Mouse (Mus musculus) macrophage (primary cell): Measurements from ENCODE around the gene Nup35. TPM values are rescaled to one million over a fixed set of nuclear protein-coding genes. Genes with fewer than 3 reads are reported as not detected.

ENCODE experiments used
- H3K27ac ChIP-seq: fragments of 350-480 bp; formaldehyde crosslinking; 2 replicates; pipeline ENCODE4 v1.9.0; 2021
- H3K36me3 ChIP-seq: fragments of 350-480 bp; formaldehyde crosslinking; 2 replicates; pipeline ENCODE4 v1.9.0; 2021; ENCODE audit errors: inconsistent target
- H3K4me3 ChIP-seq: fragments of 350-480 bp; formaldehyde crosslinking; 2 replicates; pipeline ENCODE4 v1.9.0; 2021; ENCODE audit errors: inconsistent target
- H3K79me2 ChIP-seq: fragments of 350-480 bp; formaldehyde crosslinking; 2 replicates; pipeline ENCODE4 v1.9.0; 2021; ENCODE audit errors: inconsistent target
- WGBS: methylation state at CpG from one replicate; pipeline ENCODE4 v1.1.7; 2026; ENCODE audit warnings: inconsistent platforms; ENCODE audit not compliant: missing documents; 5-methylcytosine and 5-hydroxymethylcytosine counted together
- polyA plus RNA-seq: library from polyadenylated mRNA; stranded (reverse); fragments of 250-400 nt; gene quantifications from 3 replicates; pipeline ENCODE4 v1.2.4, GENCODE M21; 2018; ENCODE audit warnings: inconsistent platforms

The Nup35 gene
- polyA plus RNA-seq, 1 experiment from 2014 or later, result 17.6 TPM

GRCm38 (mm10) chr2:80603771-80604426 lies 13.1 kb upstream of the Nup35 start:
- Histone ChIP-seq H3K36me3 (no peaks in the 10 kb centered on the region), H3K4me3 (no peak overlapping the region), H3K27ac (no peak overlapping the region), H3K79me2 (no peaks in the 10 kb centered on the region)
- WGBS, result 93% methylated on average over 19 of the region's 19 CpGs

GRCm38 (mm10) chr2:80612286-80612685 lies 4.8 kb upstream of the Nup35 start:
- Histone ChIP-seq H3K27ac (no peak overlapping the region), H3K79me2 (no peaks in the 10 kb centered on the region), H3K36me3 (no peaks in the 10 kb centered on the region), H3K4me3 (no peak overlapping the region)
- WGBS, result 69% methylated on average over 1 of the region's 1 CpGs

- 95% methylated on average over 2 of the region's 2 CpGs for WGBS
- Histone ChIP-seq H3K79me2 (no peaks in the 10 kb centered on the region), H3K4me3 (no peak overlapping the region), H3K36me3 (no peaks in the 10 kb centered on the region), H3K27ac (no peak overlapping the region)
These were observed 4.2 kb upstream of the Nup35 start for GRCm38 (mm10) chr2:80612796-80613195.

DNA sequence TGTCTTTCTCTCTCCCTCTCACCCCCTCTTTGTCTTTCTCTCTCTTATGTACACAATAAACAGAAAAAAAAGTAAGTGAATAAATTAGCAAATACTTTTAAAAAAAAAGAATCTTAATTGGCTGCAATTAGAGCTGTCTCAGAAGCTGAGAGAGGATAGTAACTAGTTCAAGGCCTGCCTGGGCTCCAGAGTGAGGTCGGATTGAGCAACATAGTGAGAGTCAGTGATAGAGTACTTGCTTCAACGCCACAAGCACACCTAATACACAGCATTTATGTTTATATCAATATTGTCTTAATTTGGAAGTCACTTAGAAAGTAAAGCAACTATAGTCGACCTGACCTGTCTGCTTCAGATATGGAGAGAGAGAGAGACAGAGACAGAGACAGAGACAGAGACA lies 2.0 kb downstream of the Nup35 start:
- Histone ChIP-seq H3K4me3 (no peak overlapping the region), H3K36me3 (no peaks in the 10 kb centered on the region), H3K27ac (no peak overlapping the region), H3K79me2 (no peaks in the 10 kb centered on the region)
- 100% methylated on average over 3 of the region's 3 CpGs for WGBS

GRCm38 (mm10) chr2:80621921-80622320 lies 4.9 kb downstream of the Nup35 start:
- Histone ChIP-seq H3K27ac (no peak overlapping the region), H3K79me2 (no peaks in the 10 kb centered on the region), H3K36me3 (peaks cover 4% of the 10 kb centered on the region; the same call in 1 of the 2 replicates), H3K4me3 (no peak overlapping the region)
- WGBS, result 97% methylated on average over 3 of the region's 3 CpGs

GRCm38 (mm10) chr2:80624523-80624922 lies 7.5 kb downstream of the Nup35 start:
- peaks cover 4% of the 10 kb centered on the region; the same call in 1 of the 2 replicates for H3K36me3 ChIP-seq
- H3K79me2 ChIP-seq, result no peaks in the 10 kb centered on the region
- no peak overlapping the region for H3K27ac ChIP-seq
- H3K4me3 ChIP-seq, result no peak overlapping the region
- WGBS, result 98% methylated on average over 4 of the region's 4 CpGs

DNA sequence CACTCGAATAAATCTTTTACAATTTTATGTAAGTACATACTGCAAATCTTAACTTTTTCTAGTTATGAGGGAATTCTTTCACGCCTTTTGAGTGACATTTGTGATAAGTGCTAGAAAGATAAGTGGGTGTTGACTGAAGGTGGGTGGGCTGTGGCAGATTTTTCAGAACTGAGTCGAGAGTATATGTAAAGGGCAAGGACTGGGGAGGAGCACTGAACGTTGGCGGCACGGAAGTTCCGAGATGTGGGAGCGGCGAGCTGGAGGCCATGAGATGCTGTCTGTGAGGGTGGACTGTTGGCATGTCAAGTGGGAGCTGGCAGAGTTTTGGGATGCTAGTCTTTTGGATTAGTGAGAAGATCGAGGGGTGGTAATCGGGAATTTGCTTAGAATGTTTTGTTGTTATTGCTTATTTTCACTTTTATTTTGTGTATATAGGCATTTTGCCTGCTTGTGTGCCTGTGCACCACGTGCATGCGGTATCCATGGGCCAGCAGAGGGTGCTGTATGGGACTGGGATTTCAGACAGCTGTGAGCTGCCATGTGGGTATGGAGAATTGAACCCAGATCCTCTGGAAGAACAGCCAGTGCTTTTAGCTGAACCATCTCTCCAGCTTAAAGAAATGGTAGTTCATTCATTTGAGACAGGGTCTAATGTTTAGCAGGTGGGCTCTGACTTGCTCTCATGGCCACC lies 15.4 kb downstream of the Nup35 start:
- Histone ChIP-seq H3K79me2 (no peaks in the 10 kb centered on the region), H3K4me3 (no peak overlapping the region), H3K36me3 (no peaks in the 10 kb centered on the region), H3K27ac (no peak overlapping the region)
- 98% methylated on average over 13 of the region's 13 CpGs for WGBS

GRCm38 (mm10) chr2:80638364-80639241 lies 21.6 kb downstream of the Nup35 start:
- under 1% methylated on average over 45 of the region's 45 CpGs for WGBS
- Histone ChIP-seq H3K36me3 (peaks cover 4% of the 10 kb centered on the region), H3K27ac (0 out of 2 replicates have a peak overlapping the region, but pooled peaks have one; percentile 5), H3K4me3 (peak overlapping the region; percentile 74), H3K79me2 (peaks cover 31% of the 10 kb centered on the region)

DNA sequence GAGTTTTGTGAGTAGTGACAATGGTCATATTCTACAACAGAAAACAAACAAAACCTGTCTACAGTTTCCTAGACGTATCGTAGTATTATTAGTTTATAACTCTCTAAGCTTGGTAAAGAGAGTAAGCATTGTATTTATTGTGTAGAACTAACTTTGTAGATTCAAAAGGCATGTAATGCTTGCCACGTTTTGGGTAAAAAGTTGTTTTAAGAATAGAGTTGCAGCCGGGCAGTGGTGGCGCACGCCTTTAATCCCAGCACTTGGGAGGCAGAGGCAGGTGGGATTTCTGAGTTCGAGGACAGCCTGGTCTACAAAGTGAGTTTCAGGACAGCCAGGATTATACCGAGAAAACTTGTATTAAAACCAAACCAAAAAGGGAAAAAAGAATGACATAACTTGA lies 22.4 kb downstream of the Nup35 start:
- peaks cover 31% of the 10 kb centered on the region for H3K79me2 ChIP-seq
- H3K36me3 ChIP-seq, result peaks cover 12% of the 10 kb centered on the region
- no peak overlapping the region for H3K27ac ChIP-seq
- H3K4me3 ChIP-seq, result peak overlapping the region; percentile 74
- WGBS, result 32% methylated on average over 8 of the region's 8 CpGs

GRCm38 (mm10) chr2:80639864-80640263 lies 22.8 kb downstream of the Nup35 start:
- WGBS, result 22% methylated on average over 3 of the region's 3 CpGs

DNA sequence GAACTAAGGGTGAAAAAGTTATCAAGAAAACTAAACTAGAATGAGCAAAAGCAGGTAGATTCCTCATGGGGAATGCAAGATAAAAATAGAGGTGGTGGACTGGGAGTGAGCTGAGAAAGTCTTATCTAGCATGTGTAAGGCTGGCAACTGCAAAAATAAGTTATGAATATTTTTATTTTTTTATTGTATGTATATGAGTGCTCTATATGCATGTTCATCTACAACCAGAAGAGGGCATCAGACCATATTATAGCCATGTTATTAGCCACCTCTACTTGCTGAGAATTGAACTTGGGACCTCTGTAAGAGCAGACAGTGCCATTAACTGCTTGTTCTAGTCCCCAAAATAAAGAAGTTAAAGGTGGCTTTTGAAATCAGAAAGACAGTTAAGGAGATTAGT lies 44.4 kb downstream of the Nup35 start:
- Histone ChIP-seq H3K27ac (no peak overlapping the region), H3K4me3 (no peak overlapping the region), H3K36me3 (no peaks in the 10 kb centered on the region; the same call in 1 of the 2 replicates), H3K79me2 (no peaks in the 10 kb centered on the region)

More at GRCm38 (mm10) chr2:80639864-80640263, 22.8 kb downstream of the Nup35 start:
- H3K79me2 ChIP-seq, result peaks cover 31% of the 10 kb centered on the region
- no peak overlapping the region for H3K27ac ChIP-seq
- peaks cover 16% of the 10 kb centered on the region for H3K36me3 ChIP-seq
- H3K4me3 ChIP-seq, result peak overlapping the region; percentile 74

GRCm38 (mm10) chr2:80662682-80663081 lies 45.6 kb downstream of the Nup35 start:
- no peaks in the 10 kb centered on the region for H3K79me2 ChIP-seq
- 75% methylated on average over 2 of the region's 2 CpGs for WGBS
- no peak overlapping the region for H3K27ac ChIP-seq
- no peaks in the 10 kb centered on the region; the same call in 1 of the 2 replicates for H3K36me3 ChIP-seq
- no peak overlapping the region for H3K4me3 ChIP-seq

- Histone ChIP-seq H3K4me3 (no peak overlapping the region), H3K79me2 (no peaks in the 10 kb centered on the region), H3K27ac (no peak overlapping the region), H3K36me3 (no peaks in the 10 kb centered on the region)
- 98% methylated on average over 5 of the region's 5 CpGs for WGBS
These were observed 50.4 kb downstream of the Nup35 start for GRCm38 (mm10) chr2:80667396-80667964.

- 95% methylated on average over 9 of the region's 11 CpGs for whole genome bisulfite sequencing
- Histone ChIP-seq H3K27ac (no peak overlapping the region), H3K79me2 (no peaks in the 10 kb centered on the region), H3K36me3 (no peaks in the 10 kb centered on the region), H3K4me3 (no peak overlapping the region)
These were observed 53.0 kb downstream of the Nup35 start for GRCm38 (mm10) chr2:80669868-80670666.
